Mouse (Mus musculus) stomach, postnatal 0 days (tissue): ENCODE data around the gene Sdhb. TPM values are rescaled to one million over a fixed set of nuclear protein-coding genes. Genes with fewer than 3 reads are reported as not detected.

Source experiments
- ATAC-seq: fragments of 200-750 bp; cut with Nextera tagmentation; 2 replicates; pipeline ENCODE4 v1.8.0; 2017; ENCODE audit not compliant: low FRiP score, low TSS enrichment
- DNase-seq: peaks from one replicate; pipeline ENCODE4 v3.0.0-alpha.2; 2016; ENCODE audit warnings: low spot score
- H3K27ac ChIP-seq: fragments of 300-500 bp; sonication (generic); replicated peaks from 2 replicates; pipeline ENCODE4 v1.5.1; 2014; ENCODE audit warnings: mild to moderate bottlenecking, control low read depth
- H3K27me3 ChIP-seq: fragments of 300-500 bp; sonication (generic); 2 replicates; pipeline ENCODE4 v1.6.1; 2014; ENCODE audit warnings: low read length; ENCODE audit not compliant: control insufficient read depth, insufficient read depth
- H3K36me3 ChIP-seq: fragments of 300-500 bp; sonication (generic); 2 replicates; pipeline ENCODE4 v1.6.1; 2014; ENCODE audit warnings: low read length, mixed read lengths; ENCODE audit not compliant: control insufficient read depth, insufficient read depth
- H3K4me1 ChIP-seq: fragments of 300-500 bp; sonication (generic); replicated peaks from 2 replicates; pipeline ENCODE4 v1.6.1; 2014; ENCODE audit warnings: antibody characterized with exemption; ENCODE audit not compliant: control insufficient read depth, insufficient read depth
- H3K4me2 ChIP-seq: fragments of 300-500 bp; sonication (generic); replicated peaks from 2 replicates; pipeline ENCODE4 v1.6.1; 2014; ENCODE audit warnings: low read depth, mild to moderate bottlenecking, control low read depth, moderate library complexity
- H3K4me3 ChIP-seq: fragments of 300-500 bp; sonication (generic); 2 replicates; pipeline ENCODE4 v1.5.1; 2014; ENCODE audit warnings: low read depth, low read length, control low read depth
- H3K9ac ChIP-seq: fragments of 300-500 bp; sonication (generic); 2 replicates; pipeline ENCODE4 v1.6.1; 2014; ENCODE audit warnings: mild to moderate bottlenecking, low read length, control low read depth, mixed read lengths
- H3K9me3 ChIP-seq: fragments of 300-500 bp; sonication (generic); 2 replicates; pipeline ENCODE4 v1.6.1; 2016; ENCODE audit warnings: low read length; ENCODE audit not compliant: control insufficient read depth
- CTCF ChIP-seq: IDR thresholded peaks from 2 replicates; pipeline ENCODE4 v1.5.1; 2016; ENCODE audit warnings: antibody characterized with exemption, low read depth, mild to moderate bottlenecking, moderate library complexity
- EP300 ChIP-seq: optimal IDR thresholded peaks from 2 replicates; pipeline ENCODE3; 2016; ENCODE audit warnings: antibody characterized with exemption
- WGBS: fragments of 180-500 bp; shearing (Covaris S2); extraction: QIAGEN DNeasy Blood & Tissue Kit; methylation state at CpG from one replicate; pipeline ENCODE4 v1.1.7; 2014; 5-methylcytosine and 5-hydroxymethylcytosine counted together
- polyA plus RNA-seq: library from polyadenylated mRNA; unstranded; fragments of >200 nt; fragmentation: Nextera tagmentation; extraction: Ambion mirVana; gene quantifications from 2 replicates; pipeline ENCODE4 v1.2.1, GENCODE M21; 2015

Sdhb gene
- polyA plus RNA-seq, result 374 and 382 TPM in 2 replicates

DNA sequence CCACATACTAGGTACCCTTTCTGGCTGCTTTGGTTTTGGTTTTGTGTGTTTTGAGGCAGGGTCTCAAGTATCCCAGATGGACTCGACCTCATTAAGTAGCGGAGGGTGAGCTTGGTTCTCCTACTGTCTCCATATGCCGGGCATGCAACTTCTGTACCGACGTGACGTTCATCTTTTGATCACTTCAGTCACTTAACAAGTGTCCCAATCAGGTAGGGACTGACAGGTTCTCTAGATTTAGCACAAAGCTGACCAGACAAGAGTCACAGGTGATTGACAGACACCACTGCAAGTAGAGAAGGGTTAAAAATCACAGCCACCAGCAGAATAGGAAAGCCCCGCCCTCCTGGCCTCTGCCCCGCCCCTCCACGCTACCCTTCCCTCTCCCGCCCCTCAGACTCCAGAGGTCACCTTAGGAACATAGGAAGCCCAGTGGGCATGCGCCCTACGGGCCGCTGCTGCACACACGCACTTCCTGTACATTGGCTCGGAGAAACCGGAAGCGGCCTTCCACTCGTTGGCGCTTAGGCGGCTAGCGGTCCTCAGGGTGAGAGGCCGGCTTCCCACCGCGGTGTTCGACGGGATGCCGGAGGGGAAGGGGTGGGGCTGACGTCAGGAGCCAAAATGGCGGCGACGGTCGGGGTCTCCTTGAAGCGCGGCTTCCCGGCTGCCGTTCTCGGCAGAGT is at the start of gene Sdhb:
Gene Sdhb (plus strand): TSS at position 423 of the 686 bp plus-strand sequence.
- peak; percentile 19; the same call in 1 of the 2 replicates for TF ChIP-seq CTCF
- TF ChIP-seq EP300, result no peak
- no peaks in the 10 kb centered on the region for H3K36me3 ChIP-seq
- peak within 1 kb of the TSS; percentile 91 for H3K4me2 ChIP-seq
- WGBS, result 1% methylated on average over 37 of the region's 37 CpGs
- H3K4me3 ChIP-seq, result peak within 1 kb of the TSS; percentile 89
- H3K27me3 ChIP-seq, result no peaks in the 10 kb centered on the region
- DNase-seq (peak; percentile 97), ATAC-seq (peak; percentile 97)
- H3K27ac ChIP-seq, result peak within 1 kb of the TSS; percentile 90
- peak within 1 kb of the TSS; percentile 93 for H3K9ac ChIP-seq
- H3K9me3 ChIP-seq, result no peaks in the 10 kb centered on the region
- H3K4me1 ChIP-seq, result no peaks in the 10 kb centered on the region

DNA sequence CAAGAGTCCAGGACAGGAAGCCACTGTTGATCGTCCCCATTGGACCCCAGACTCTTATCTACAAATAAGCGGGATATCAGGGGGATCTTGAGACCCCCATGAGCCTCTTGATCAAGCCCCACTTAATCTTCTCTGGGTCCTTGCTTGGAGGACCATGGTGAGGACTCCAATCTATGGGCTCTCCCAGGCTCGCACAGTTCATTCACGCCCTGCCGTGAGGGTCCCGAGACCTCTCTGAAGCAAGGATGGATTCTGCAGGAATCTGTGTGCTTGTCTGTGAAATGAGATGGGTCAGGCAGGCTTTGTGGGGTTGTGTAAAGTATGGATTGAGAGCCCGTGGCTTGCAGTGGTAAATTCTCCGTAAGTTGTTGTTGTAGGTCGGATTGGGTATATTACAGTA is 49.6 kb upstream of the Sdhb start:
- H3K27ac ChIP-seq, result no peak overlapping the region
- no peak overlapping the region for H3K4me3 ChIP-seq
- ATAC-seq (no peak), DNase-seq (no peak)
- no peaks in the 10 kb centered on the region for H3K27me3 ChIP-seq
- no peak for TF ChIP-seq EP300
- no peak for TF ChIP-seq CTCF
- no peak overlapping the region for H3K9ac ChIP-seq
- WGBS, result 87% methylated on average over 9 of the region's 9 CpGs
- no peak overlapping the region for H3K4me2 ChIP-seq
- H3K4me1 ChIP-seq, result 0 out of 2 replicates have a peak, but pooled peaks cover under 1% of the 10 kb centered on the region
- no peaks in the 10 kb centered on the region for H3K36me3 ChIP-seq
- H3K9me3 ChIP-seq, result no peaks in the 10 kb centered on the region

DNA sequence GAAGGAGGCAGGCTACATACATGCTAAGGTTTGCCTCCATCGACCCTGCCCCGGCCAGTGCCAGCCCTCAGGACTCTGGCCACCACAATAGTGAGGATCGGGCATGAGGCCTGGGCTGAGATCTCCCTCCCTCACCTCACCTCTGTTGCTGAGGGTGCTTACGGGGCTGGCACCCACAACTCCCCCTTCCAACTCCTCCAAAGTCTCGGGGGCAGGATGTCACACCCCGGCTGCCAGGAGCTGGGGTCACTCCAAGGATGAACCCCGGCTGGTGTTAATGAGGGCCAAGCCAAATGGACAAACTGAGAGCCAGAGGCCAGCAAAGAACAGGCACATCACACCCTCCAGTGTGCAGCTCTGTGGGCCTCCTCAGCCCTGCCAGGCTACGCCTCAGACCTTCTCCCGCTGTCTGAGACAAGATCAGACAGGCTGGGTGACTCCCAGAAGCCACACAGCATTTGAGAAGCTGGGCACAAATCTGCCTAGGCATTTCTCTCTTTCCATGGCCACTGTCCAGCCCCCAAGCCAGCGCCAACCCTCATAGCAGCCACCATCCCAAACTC is 48.7 kb upstream of the Sdhb start:
- H3K27ac ChIP-seq, result no peak overlapping the region
- H3K4me2 ChIP-seq, result no peak overlapping the region
- H3K36me3 ChIP-seq, result no peaks in the 10 kb centered on the region
- no peaks in the 10 kb centered on the region for H3K9me3 ChIP-seq
- TF ChIP-seq CTCF (no peak), EP300 (no peak)
- no peak for ATAC-seq
- WGBS, result 78% methylated on average over 10 of the region's 10 CpGs
- H3K4me1 ChIP-seq, result no peaks in the 10 kb centered on the region
- no peak overlapping the region for H3K4me3 ChIP-seq
- H3K27me3 ChIP-seq, result no peaks in the 10 kb centered on the region
- no peak for DNase-seq
- H3K9ac ChIP-seq, result no peak overlapping the region

DNA sequence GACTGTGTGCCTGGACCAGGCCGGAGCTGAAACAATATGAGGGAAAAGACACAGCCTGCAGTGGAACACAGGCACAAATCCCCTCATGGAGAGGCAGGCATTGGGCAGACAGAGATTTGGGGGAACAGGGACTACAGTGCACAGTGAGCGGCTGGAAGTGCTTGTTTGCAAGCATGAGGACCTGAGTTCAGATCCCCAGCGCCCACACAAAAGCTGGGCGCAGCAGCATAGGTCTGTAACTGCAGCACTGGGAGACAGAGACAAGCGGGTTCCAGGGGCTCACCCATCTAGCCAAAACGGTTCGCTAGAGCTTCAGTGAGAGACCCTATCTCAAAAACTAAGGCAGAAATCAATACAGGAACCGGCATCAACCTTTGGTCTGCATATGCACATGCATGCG is 47.4 kb upstream of the Sdhb start:
- no peaks in the 10 kb centered on the region for H3K4me1 ChIP-seq
- no peak overlapping the region for H3K4me3 ChIP-seq
- TF ChIP-seq CTCF (no peak), EP300 (no peak)
- no peak for DNase-seq
- H3K9ac ChIP-seq, result no peak overlapping the region
- H3K36me3 ChIP-seq, result no peaks in the 10 kb centered on the region
- no peak overlapping the region for H3K27ac ChIP-seq
- H3K4me2 ChIP-seq, result no peak overlapping the region
- no peaks in the 10 kb centered on the region for H3K27me3 ChIP-seq
- 92% methylated on average over 9 of the region's 9 CpGs for WGBS
- ATAC-seq, result no peak
- no peaks in the 10 kb centered on the region for H3K9me3 ChIP-seq

DNA sequence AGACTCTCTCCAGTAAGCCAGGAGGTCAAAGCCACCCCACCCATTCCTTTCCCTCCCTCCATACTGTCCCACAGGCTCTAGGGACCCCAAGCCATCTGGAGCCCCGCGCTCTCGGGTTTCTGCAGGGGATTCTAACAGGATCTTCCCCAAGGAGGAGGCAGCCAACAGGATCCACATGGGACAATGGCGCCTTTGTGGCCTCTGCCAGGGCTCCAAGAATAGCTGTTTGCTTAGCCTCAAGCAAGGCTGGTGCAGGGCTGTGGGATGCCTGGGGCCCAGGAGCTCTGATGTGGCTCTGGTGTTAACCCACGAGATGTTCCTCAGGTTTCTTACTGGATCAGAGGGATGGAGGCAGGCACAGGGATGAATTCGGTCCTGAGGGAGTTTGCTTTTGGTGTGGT is 46.3 kb upstream of the Sdhb start:
- Histone ChIP-seq H3K4me2 (no peak overlapping the region), H3K4me1 (no peaks in the 10 kb centered on the region), H3K4me3 (no peak overlapping the region), H3K9ac (no peak overlapping the region), H3K27ac (no peak overlapping the region), H3K36me3 (no peaks in the 10 kb centered on the region), H3K27me3 (no peaks in the 10 kb centered on the region), H3K9me3 (no peaks in the 10 kb centered on the region)
- no peak for TF ChIP-seq CTCF
- TF ChIP-seq EP300, result no peak
- 50% methylated on average over 6 of the region's 6 CpGs for WGBS
- ATAC-seq, result no peak
- no peak for DNase-seq

DNA sequence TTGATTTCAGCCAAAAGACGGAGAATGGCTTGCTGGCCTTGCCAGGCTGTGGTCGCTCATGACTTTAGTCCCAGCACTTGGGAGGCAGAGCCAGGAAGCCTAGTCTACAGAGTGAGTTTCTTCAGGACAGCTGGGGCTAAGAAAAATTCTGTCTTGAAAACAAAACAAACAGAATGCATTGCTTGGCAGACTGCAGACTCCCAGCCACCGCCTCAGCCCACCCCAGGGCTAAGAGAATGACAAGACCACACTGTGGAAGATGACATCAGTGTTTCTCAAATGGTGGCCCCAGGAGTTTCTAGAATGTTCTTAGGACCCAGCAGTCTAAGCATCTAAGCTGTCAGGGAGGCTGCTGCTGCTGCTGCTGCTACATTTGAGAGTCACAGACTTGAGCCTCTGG is 45.8 kb upstream of the Sdhb start:
- no peak for TF ChIP-seq CTCF
- TF ChIP-seq EP300, result no peak
- no peak overlapping the region for H3K27ac ChIP-seq
- DNase-seq (no peak), ATAC-seq (no peak)
- H3K9me3 ChIP-seq, result no peaks in the 10 kb centered on the region
- no peak overlapping the region for H3K4me3 ChIP-seq
- H3K4me1 ChIP-seq, result no peaks in the 10 kb centered on the region
- no peak overlapping the region for H3K9ac ChIP-seq
- no peaks in the 10 kb centered on the region for H3K36me3 ChIP-seq
- WGBS, result 43% methylated on average over 3 of the region's 3 CpGs
- no peaks in the 10 kb centered on the region for H3K27me3 ChIP-seq
- H3K4me2 ChIP-seq, result no peak overlapping the region
